Mouse (Mus musculus) lung, postnatal 0 days (tissue): ENCODE measurements around the gene Rgs16.

Experiments
- CTCF ChIP-seq: IDR thresholded peaks from 2 replicates; pipeline ENCODE4 v1.5.1; 2016; ENCODE audit warnings: antibody characterized with exemption, mild to moderate bottlenecking
- EP300 ChIP-seq: IDR thresholded peaks from 2 replicates; pipeline ENCODE4 v1.6.1; 2016; ENCODE audit warnings: antibody characterized with exemption, mild to moderate bottlenecking, control low read depth

- TF ChIP-seq CTCF = no peak
- TF ChIP-seq EP300 = no peak
Measured at GRCm38 (mm10) chr1:153701461-153701860, 38.7 kb upstream of the Rgs16 start.
